Mouse (Mus musculus) C2C12 (cell line): Measurements from ENCODE around the gene Fto. TPM values are rescaled to one million over a fixed set of nuclear protein-coding genes. Genes with fewer than 3 reads are reported as not detected.
A peak's percentile ranks its signal among the peaks of the same experiment; 100 is the strongest.

Experiments used
- H3K27me3 ChIP-seq: one replicate; pipeline ENCODE4 v1.6.1; 2011; ENCODE audit not compliant: control insufficient read depth, insufficient read depth, insufficient read length
- H3K36me3 ChIP-seq: one replicate; pipeline ENCODE4 v1.6.1; 2011; ENCODE audit not compliant: control insufficient read depth, insufficient read depth
- H3K4me3 ChIP-seq: one replicate; pipeline ENCODE4 v1.5.1; 2011; ENCODE audit warnings: mild to moderate bottlenecking, control low read depth; ENCODE audit not compliant: poor library complexity, insufficient read depth, severe bottlenecking
- H3K79me2 ChIP-seq: one replicate; pipeline ENCODE4 v1.6.1; 2011; ENCODE audit not compliant: control insufficient read depth, insufficient read depth
- H3K79me3 ChIP-seq: one replicate; pipeline ENCODE4 v1.6.1; 2011; ENCODE audit warnings: low read depth, control low read depth
- H3ac ChIP-seq: one replicate; pipeline ENCODE3; 2011; ENCODE audit warnings: low read depth; ENCODE audit not compliant: control insufficient read depth, insufficient read length
- CEBPB ChIP-seq: IDR thresholded peaks from one replicate; pipeline ENCODE4 v1.6.1; 2011; ENCODE audit warnings: low read depth, mild to moderate bottlenecking, control low read depth, moderate library complexity
- CTCF ChIP-seq: IDR thresholded peaks from one replicate; pipeline ENCODE4 v1.5.1; 2011; ENCODE audit not compliant: control insufficient read depth, insufficient read depth, insufficient read length
- FOSL1 ChIP-seq: IDR thresholded peaks from one replicate; pipeline ENCODE4 v1.8.0; 2011; ENCODE audit warnings: mild to moderate bottlenecking, low read length; ENCODE audit not compliant: poor library complexity, insufficient read depth, severe bottlenecking
- MAX ChIP-seq: IDR thresholded peaks from one replicate; pipeline ENCODE4 v1.6.1; 2011; ENCODE audit warnings: mild to moderate bottlenecking, control low read depth
- MYOD1 ChIP-seq: IDR thresholded peaks from one replicate; pipeline ENCODE4 v1.6.1; 2011; ENCODE audit warnings: low read depth; ENCODE audit not compliant: control insufficient read depth, insufficient read length
- MYOG ChIP-seq: IDR thresholded peaks from one replicate; pipeline ENCODE4 v1.6.1; 2011; ENCODE audit not compliant: control insufficient read depth, insufficient read length; ENCODE audit errors: extremely low read depth
- USF1 ChIP-seq: IDR thresholded peaks from one replicate; pipeline ENCODE4 v1.6.1; 2011; ENCODE audit warnings: low read depth, mild to moderate bottlenecking, control low read depth, moderate library complexity
- polyA plus RNA-seq: library from polyadenylated mRNA; unstranded; fragments of >200 nt; fragmentation: generic; extraction: Trizol; gene quantifications from one replicate; pipeline ENCODE4 v1.2.1, GENCODE M21; 2012; ENCODE audit warnings: missing spikeins

Fto gene
- polyA plus RNA-seq, 1 experiment = 39.1 TPM

DNA sequence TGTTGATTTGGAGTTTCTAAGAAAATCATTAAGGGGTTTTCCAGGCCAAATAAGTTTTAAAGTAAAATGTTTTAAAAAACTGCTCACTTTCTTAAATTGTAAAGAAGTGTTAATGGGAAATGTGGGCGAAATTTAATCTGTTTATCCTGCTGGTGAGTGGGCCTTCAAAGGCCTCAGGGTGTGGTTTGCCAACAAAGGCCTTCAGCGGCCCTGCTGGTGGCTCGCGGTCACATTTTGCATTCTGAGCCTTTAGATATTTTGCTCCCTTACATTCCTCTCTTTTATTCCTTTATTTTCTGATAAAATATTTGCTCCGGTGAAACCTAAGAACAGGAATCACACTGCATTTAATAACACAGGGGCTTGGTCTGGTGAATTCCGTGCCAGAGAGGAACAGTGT, 64.0 kb downstream of the Fto start:
- Histone ChIP-seq H3K4me3 (no peak overlapping the region), H3ac (no peak overlapping the region), H3K79me3 (peaks cover 14% of the 10 kb centered on the region), H3K36me3 (peaks cover 3% of the 10 kb centered on the region), H3K27me3 (no peaks in the 10 kb centered on the region), H3K79me2 (peaks cover 52% of the 10 kb centered on the region)
- no peak for TF ChIP-seq MYOD1
- TF ChIP-seq CEBPB = no peak
- no peak for TF ChIP-seq CTCF
- no peak for TF ChIP-seq MAX
- TF ChIP-seq MYOG = no peak
- no peak for TF ChIP-seq FOSL1
- TF ChIP-seq USF1 = no peak

DNA sequence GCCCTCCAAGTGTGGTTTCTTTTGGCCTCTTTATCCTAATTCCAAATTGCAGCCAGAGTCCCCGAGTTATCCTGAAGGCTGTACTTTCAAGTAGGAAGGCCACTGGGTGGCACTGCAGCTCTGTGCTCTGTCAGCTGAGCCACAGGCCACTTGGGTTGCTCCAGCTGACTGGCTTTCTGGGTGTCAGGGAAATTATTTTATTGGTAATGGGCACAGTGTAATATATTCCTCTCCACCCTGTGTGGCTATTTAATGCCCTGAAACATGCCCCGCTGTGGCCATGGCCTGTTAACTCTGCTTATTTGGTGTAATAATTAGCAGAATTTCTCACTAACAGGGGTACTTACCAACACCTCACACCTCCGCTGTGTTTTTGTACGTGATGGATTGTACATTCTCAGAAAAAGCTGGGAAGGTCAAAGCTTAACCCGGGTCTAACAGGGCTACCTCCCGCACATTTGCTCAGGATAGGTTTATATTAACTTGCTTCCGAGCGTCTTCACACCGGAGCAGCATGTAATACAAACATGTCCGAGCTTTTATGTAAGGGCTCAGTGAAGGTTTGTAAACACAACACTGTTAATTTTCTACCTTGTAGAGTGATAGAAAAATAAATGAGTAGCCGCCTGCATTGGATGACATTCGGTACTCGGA, 65.6 kb downstream of the Fto start:
- Histone ChIP-seq H3K79me2 (peaks cover 48% of the 10 kb centered on the region), H3K27me3 (no peaks in the 10 kb centered on the region), H3K4me3 (no peak overlapping the region), H3ac (no peak overlapping the region), H3K36me3 (peaks cover 3% of the 10 kb centered on the region), H3K79me3 (peaks cover 16% of the 10 kb centered on the region)
- TF ChIP-seq MYOG (no peak), CTCF (peak; percentile 67), USF1 (no peak), MYOD1 (no peak), FOSL1 (no peak), CEBPB (no peak), MAX (no peak)

DNA sequence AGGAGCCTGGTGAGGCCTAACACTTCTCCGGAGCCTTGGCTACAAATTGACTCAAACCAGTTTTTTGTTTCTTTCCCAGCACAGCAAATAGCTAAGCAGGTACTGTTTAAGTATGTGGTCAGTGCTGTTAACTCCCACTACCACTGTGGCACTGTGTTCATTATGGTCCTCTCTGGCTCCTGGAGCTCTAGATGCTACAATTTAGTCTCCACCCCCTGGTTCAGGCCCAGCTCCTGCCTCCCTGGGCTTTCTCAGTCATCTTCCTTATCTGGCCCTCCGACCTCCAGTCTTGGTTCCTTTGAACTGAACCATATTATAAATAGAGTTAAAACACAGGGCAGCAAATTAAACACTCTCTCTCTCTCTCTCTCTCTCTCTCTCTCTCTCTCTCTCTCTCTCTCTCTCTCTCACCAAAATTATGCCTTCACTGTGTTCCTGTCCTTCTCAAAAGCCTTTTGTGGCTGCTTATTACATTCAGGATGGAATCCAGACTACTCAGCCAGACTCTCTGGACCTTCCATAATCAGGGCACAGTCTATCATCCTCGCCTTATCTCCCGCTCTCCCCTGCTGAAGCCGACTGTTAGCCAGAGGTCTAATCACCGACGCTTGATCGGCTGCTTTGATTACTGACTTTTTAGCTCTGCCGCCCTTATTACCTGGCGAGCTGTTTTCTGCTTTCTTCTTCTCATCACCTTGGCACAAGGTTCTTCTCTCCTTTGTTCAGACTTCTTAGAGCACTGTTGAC, 67.6 kb downstream of the Fto start:
- Histone ChIP-seq H3ac (no peak overlapping the region), H3K79me3 (peaks cover 17% of the 10 kb centered on the region), H3K36me3 (peaks cover 3% of the 10 kb centered on the region), H3K79me2 (peaks cover 54% of the 10 kb centered on the region), H3K4me3 (no peak overlapping the region), H3K27me3 (no peaks in the 10 kb centered on the region)
- TF ChIP-seq FOSL1 (no peak), MAX (no peak), MYOG (no peak), USF1 (no peak), CTCF (no peak), CEBPB (no peak), MYOD1 (no peak)

DNA sequence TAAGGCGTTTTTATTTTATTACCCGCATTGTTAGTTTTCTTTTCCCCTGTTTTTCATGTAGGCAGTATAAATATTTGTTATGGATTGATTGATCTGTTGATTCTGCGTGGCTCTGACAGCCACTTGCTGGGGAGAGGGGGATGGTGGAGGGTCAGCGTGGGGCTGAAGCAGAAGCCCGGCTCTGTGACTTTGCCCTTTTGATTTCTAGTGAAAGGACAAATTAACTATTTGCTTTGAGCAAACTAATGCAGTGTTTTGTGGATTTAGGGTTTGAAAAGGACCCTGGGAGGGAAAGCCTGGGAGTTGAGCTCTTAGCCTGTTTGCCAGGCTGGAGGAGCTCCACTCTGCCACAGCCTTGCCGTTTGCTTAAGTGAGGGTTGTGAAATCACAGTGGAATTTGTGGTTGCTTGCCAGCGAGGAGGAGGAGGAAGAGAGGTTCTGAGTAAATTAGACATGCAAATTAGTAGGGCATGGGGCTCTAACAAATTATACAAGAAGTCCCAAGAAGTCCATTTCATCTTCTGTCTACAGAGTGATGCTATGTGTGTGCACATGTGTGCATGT, 68.3 kb downstream of the Fto start:
- TF ChIP-seq CEBPB (peak; percentile 55), USF1 (no peak), MYOD1 (no peak)
- Histone ChIP-seq H3ac (no peak overlapping the region), H3K36me3 (peaks cover 3% of the 10 kb centered on the region), H3K79me2 (peaks cover 54% of the 10 kb centered on the region), H3K27me3 (no peaks in the 10 kb centered on the region), H3K4me3 (no peak overlapping the region), H3K79me3 (peaks cover 18% of the 10 kb centered on the region)

DNA sequence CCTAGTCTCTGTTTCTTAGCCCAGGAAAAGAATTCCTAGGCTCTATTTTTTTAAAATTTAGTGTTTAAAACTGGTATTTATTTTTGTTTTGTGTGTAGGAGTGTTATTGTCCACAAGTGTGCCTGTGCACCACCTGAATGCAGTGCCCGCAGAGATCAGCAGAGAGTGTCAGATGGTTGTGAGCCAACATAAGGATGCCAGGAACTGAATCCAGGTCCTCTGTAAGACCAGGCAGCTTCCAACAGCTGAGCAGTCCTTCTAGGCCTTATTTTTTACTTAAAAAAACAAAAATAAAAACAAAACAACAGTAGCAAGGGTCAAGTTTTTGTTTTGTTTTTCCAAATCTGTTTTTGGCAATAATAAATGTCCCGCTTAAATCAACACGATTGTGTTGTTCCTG, 69.9 kb downstream of the Fto start:
- no peak overlapping the region for H3ac ChIP-seq
- H3K27me3 ChIP-seq = no peaks in the 10 kb centered on the region
- no peak overlapping the region for H3K4me3 ChIP-seq
- TF ChIP-seq MYOG (no peak), CTCF (no peak), USF1 (no peak), MAX (no peak), MYOD1 (no peak), FOSL1 (no peak), CEBPB (no peak)
- H3K79me2 ChIP-seq = peaks cover 57% of the 10 kb centered on the region
- H3K79me3 ChIP-seq = peaks cover 20% of the 10 kb centered on the region
- peaks cover 3% of the 10 kb centered on the region for H3K36me3 ChIP-seq

DNA sequence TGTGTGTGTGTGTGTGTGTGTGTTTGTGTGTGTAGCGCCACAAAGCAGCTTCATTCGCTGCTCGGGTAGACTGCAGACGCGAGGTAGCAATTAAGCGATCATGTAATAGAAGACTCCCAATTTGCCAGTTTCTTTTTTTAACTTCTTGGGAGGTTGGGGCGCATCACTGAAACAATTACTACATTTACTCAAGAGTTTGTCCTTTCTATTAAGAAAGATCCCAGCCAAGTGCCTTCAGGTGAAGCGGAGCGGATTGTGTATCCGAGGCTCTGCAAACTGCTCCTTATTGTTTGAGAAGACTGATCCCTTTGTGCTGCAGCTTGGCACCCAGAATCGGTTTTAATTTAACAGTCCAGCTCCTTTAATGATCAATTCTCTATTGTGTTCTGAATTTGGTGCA, 70.5 kb downstream of the Fto start:
- TF ChIP-seq MYOG (no peak), FOSL1 (no peak), USF1 (no peak), MYOD1 (no peak), CTCF (no peak), CEBPB (no peak), MAX (no peak)

More for the DNA sequence above, 70.5 kb downstream of the Fto start:
- Histone ChIP-seq H3K79me2 (peaks cover 61% of the 10 kb centered on the region), H3K36me3 (peaks cover 3% of the 10 kb centered on the region), H3K27me3 (no peaks in the 10 kb centered on the region), H3ac (no peak overlapping the region), H3K79me3 (peaks cover 20% of the 10 kb centered on the region), H3K4me3 (no peak overlapping the region)
